Mouse (Mus musculus): ENCODE results near the gene Fancg. TPM values are rescaled to one million over a fixed set of nuclear protein-coding genes. Genes with fewer than 3 reads are reported as not detected.

Fancg gene
- total and polyA plus RNA-seq, 2 experiments from 2014 or later, result 4.5 to 4.6 TPM

- DNase-seq (ENCODE audit: low spot score) (no peak), ATAC-seq (ENCODE audit: insufficient read depth, low read depth) (no peak)
- Histone ChIP-seq H3K36me3 (replicated peaks; ENCODE audit: control insufficient read depth, insufficient read depth, low read length) (no peaks in the 10 kb centered on the region), H3K4me1 (ENCODE audit: control insufficient read depth, insufficient read depth) (peaks cover 11% of the 10 kb centered on the region; the same call in 1 of the 2 replicates), H3K27ac (ENCODE audit: low read depth) (no peak overlapping the region), H3K4me2 (ENCODE audit: low read depth, low read length) (no peak overlapping the region), H3K27me3 (ENCODE audit: control insufficient read depth, insufficient read depth, low read length) (no peaks in the 10 kb centered on the region), H3K9ac (replicated peaks; ENCODE audit: low read depth, low read length) (no peak overlapping the region), H3K4me3 (ENCODE audit: low read depth, low read length) (no peak overlapping the region), H3K9me3 (replicated peaks; ENCODE audit: control insufficient read depth, low read length) (no peaks in the 10 kb centered on the region)
- 43% methylated on average over 2 of the region's 2 CpGs for WGBS
- no peak for TF ChIP-seq EP300 (IDR thresholded peaks at IDR 0.05; ENCODE audit: low read depth)
- TF ChIP-seq CTCF (IDR thresholded peaks at IDR 0.05; ENCODE audit: low read depth), result peak; percentile 12; the same call in 1 of the 2 replicates
Measured at GRCm38 (mm10) chr4:42963480-42963879, 46.8 kb downstream of the Fancg start.

GRCm38 (mm10) chr4:42961592-42961991 lies 48.7 kb downstream of the Fancg start:
- Histone ChIP-seq H3K4me1 (ENCODE audit: control insufficient read depth, insufficient read depth) (peaks cover 11% of the 10 kb centered on the region; the same call in 1 of the 2 replicates), H3K27ac (ENCODE audit: low read depth) (no peak overlapping the region), H3K9ac (replicated peaks; ENCODE audit: low read depth, low read length) (no peak overlapping the region), H3K4me2 (ENCODE audit: low read depth, low read length) (no peak overlapping the region), H3K9me3 (replicated peaks; ENCODE audit: control insufficient read depth, low read length) (no peaks in the 10 kb centered on the region), H3K36me3 (replicated peaks; ENCODE audit: control insufficient read depth, insufficient read depth, low read length) (peaks cover 17% of the 10 kb centered on the region), H3K27me3 (ENCODE audit: control insufficient read depth, insufficient read depth, low read length) (no peaks in the 10 kb centered on the region), H3K4me3 (ENCODE audit: low read depth, low read length) (no peak overlapping the region)
- DNase-seq (ENCODE audit: low spot score) (no peak), ATAC-seq (ENCODE audit: insufficient read depth, low read depth) (no peak)
- no peak for TF ChIP-seq EP300 (IDR thresholded peaks at IDR 0.05; ENCODE audit: low read depth)
- peak; percentile 75 for TF ChIP-seq CTCF (IDR thresholded peaks at IDR 0.05; ENCODE audit: low read depth)
- 34% methylated on average over 4 of the region's 4 CpGs for WGBS

- WGBS, result 49% methylated on average over 4 of the region's 4 CpGs
- H3K4me3 ChIP-seq (ENCODE audit: low read depth, low read length), result no peak overlapping the region
- ATAC-seq (ENCODE audit: insufficient read depth, low read depth) (no peak), DNase-seq (ENCODE audit: low spot score) (no peak)
- H3K9me3 ChIP-seq (replicated peaks; ENCODE audit: control insufficient read depth, low read length), result no peaks in the 10 kb centered on the region
- H3K9ac ChIP-seq (replicated peaks; ENCODE audit: low read depth, low read length), result no peak overlapping the region
- H3K4me1 ChIP-seq (ENCODE audit: control insufficient read depth, insufficient read depth), result peaks cover 21% of the 10 kb centered on the region; the same call in 1 of the 2 replicates
- peaks cover 33% of the 10 kb centered on the region for H3K36me3 ChIP-seq (replicated peaks; ENCODE audit: control insufficient read depth, insufficient read depth, low read length)
- TF ChIP-seq EP300 (IDR thresholded peaks at IDR 0.05; ENCODE audit: low read depth) (no peak), CTCF (IDR thresholded peaks at IDR 0.05; ENCODE audit: low read depth) (no peak)
- no peak overlapping the region for H3K4me2 ChIP-seq (ENCODE audit: low read depth, low read length)
- no peaks in the 10 kb centered on the region for H3K27me3 ChIP-seq (ENCODE audit: control insufficient read depth, insufficient read depth, low read length)
- peak overlapping the region; percentile 78 for H3K27ac ChIP-seq (ENCODE audit: low read depth)
Measured at GRCm38 (mm10) chr4:42959382-42959781, 50.9 kb downstream of the Fancg start.

- peak; percentile 65 for ATAC-seq (ENCODE audit: insufficient read depth, low read depth)
- Histone ChIP-seq H3K27me3 (ENCODE audit: control insufficient read depth, insufficient read depth, low read length) (no peaks in the 10 kb centered on the region), H3K9ac (replicated peaks; ENCODE audit: low read depth, low read length) (no peak overlapping the region), H3K36me3 (replicated peaks; ENCODE audit: control insufficient read depth, insufficient read depth, low read length) (peaks cover 33% of the 10 kb centered on the region), H3K27ac (ENCODE audit: low read depth) (peak overlapping the region; percentile 78), H3K4me2 (ENCODE audit: low read depth, low read length) (no peak overlapping the region), H3K4me3 (ENCODE audit: low read depth, low read length) (no peak overlapping the region), H3K9me3 (replicated peaks; ENCODE audit: control insufficient read depth, low read length) (no peaks in the 10 kb centered on the region), H3K4me1 (ENCODE audit: control insufficient read depth, insufficient read depth) (peaks cover 21% of the 10 kb centered on the region; the same call in 1 of the 2 replicates)
- WGBS, result 26% methylated on average over 8 of the region's 8 CpGs
- peak; percentile 85 for DNase-seq (ENCODE audit: low spot score)
- TF ChIP-seq CTCF (IDR thresholded peaks at IDR 0.05; ENCODE audit: low read depth), result no peak
- no peak for TF ChIP-seq EP300 (IDR thresholded peaks at IDR 0.05; ENCODE audit: low read depth)
Measured at GRCm38 (mm10) chr4:42958942-42959341, 51.4 kb downstream of the Fancg start.

GRCm38 (mm10) chr4:42957979-42958378 lies 52.3 kb downstream of the Fancg start:
- Histone ChIP-seq H3K4me1 (ENCODE audit: control insufficient read depth, insufficient read depth) (peaks cover 21% of the 10 kb centered on the region; the same call in 1 of the 2 replicates), H3K4me3 (ENCODE audit: low read depth, low read length) (no peak overlapping the region), H3K27ac (ENCODE audit: low read depth) (peak overlapping the region; percentile 78), H3K9ac (replicated peaks; ENCODE audit: low read depth, low read length) (0 out of 2 replicates have a peak overlapping the region, but pooled peaks have one; percentile 19), H3K36me3 (replicated peaks; ENCODE audit: control insufficient read depth, insufficient read depth, low read length) (peaks cover 33% of the 10 kb centered on the region), H3K9me3 (replicated peaks; ENCODE audit: control insufficient read depth, low read length) (no peaks in the 10 kb centered on the region), H3K4me2 (ENCODE audit: low read depth, low read length) (no peak overlapping the region), H3K27me3 (ENCODE audit: control insufficient read depth, insufficient read depth, low read length) (no peaks in the 10 kb centered on the region)
- no peak for DNase-seq (ENCODE audit: low spot score)
- TF ChIP-seq CTCF (IDR thresholded peaks at IDR 0.05; ENCODE audit: low read depth) (no peak), EP300 (IDR thresholded peaks at IDR 0.05; ENCODE audit: low read depth) (no peak)
- WGBS, result 47% methylated on average over 8 of the region's 8 CpGs
- no peak for ATAC-seq (ENCODE audit: insufficient read depth, low read depth)

- peaks cover 33% of the 10 kb centered on the region for H3K36me3 ChIP-seq (replicated peaks; ENCODE audit: control insufficient read depth, insufficient read depth, low read length)
- no peak for TF ChIP-seq EP300 (IDR thresholded peaks at IDR 0.05; ENCODE audit: low read depth)
- no peak for TF ChIP-seq CTCF (IDR thresholded peaks at IDR 0.05; ENCODE audit: low read depth)
- no peak for ATAC-seq (ENCODE audit: insufficient read depth, low read depth)
- H3K27ac ChIP-seq (ENCODE audit: low read depth), result peak overlapping the region; percentile 78
- WGBS, result 75% methylated on average over 11 of the region's 11 CpGs
- H3K9me3 ChIP-seq (replicated peaks; ENCODE audit: control insufficient read depth, low read length), result no peaks in the 10 kb centered on the region
- no peaks in the 10 kb centered on the region for H3K27me3 ChIP-seq (ENCODE audit: control insufficient read depth, insufficient read depth, low read length)
- H3K4me2 ChIP-seq (ENCODE audit: low read depth, low read length), result no peak overlapping the region
- 0 out of 2 replicates have a peak overlapping the region, but pooled peaks have one; percentile 19 for H3K9ac ChIP-seq (replicated peaks; ENCODE audit: low read depth, low read length)
- no peak for DNase-seq (ENCODE audit: low spot score)
- peaks cover 26% of the 10 kb centered on the region; the same call in 1 of the 2 replicates for H3K4me1 ChIP-seq (ENCODE audit: control insufficient read depth, insufficient read depth)
- no peak overlapping the region for H3K4me3 ChIP-seq (ENCODE audit: low read depth, low read length)
Measured at GRCm38 (mm10) chr4:42957306-42957705, 53.0 kb downstream of the Fancg start.

All from heart, postnatal 0 days (tissue).